In genomic region chr12:111665041-111665880, GRCm38 (mm10) we compare ENCODE assay signal across 12 mouse cellular contexts. TPM values are rescaled to one million over a fixed set of nuclear protein-coding genes. Genes with fewer than 3 reads are reported as not detected.
DNase-seq lines count a peak whose midpoint lies in the region; ATAC-seq and TF ChIP-seq lines count a peak whose summit lies in the region.
"Had no signal": no experiment of that assay in that cellular context is flagged by ENCODE, and none has a peak within 500 bp of the region (broad histone marks: within the 10 kb centered on the region; RNA-seq: fewer than 3 reads in every experiment).

No protein-coding gene starts in this region.

- no peak for ATAC-seq in limb, embryonic 12.5 days (ENCODE audit: insufficient number of reproducible peaks, insufficient read depth, low FRiP score, low TSS enrichment, low read depth)
- no peak for ATAC-seq in embryonic facial prominence, embryonic 15.5 days (ENCODE audit: insufficient number of reproducible peaks, low FRiP score, low TSS enrichment, low read depth)
- no peak for ATAC-seq in intestine, embryonic 15.5 days
- ATAC-seq in liver, postnatal 0 days: no peak

- H3K36me3 ChIP-seq in limb, embryonic 12.5 days: peaks cover 13% of the 10 kb centered on the region
- H3K36me3 ChIP-seq in limb, embryonic 10.5 days: peaks cover 25% of the 10 kb centered on the region
- no peaks in the 10 kb centered on the region for H3K36me3 ChIP-seq in ES-Bruce4 (ENCODE audit: control insufficient read depth, insufficient read depth, low read length, poor library complexity, severe bottlenecking)
- H3K36me3 ChIP-seq in embryonic facial prominence, embryonic 15.5 days: peaks cover 16% of the 10 kb centered on the region
- no peaks in the 10 kb centered on the region for H3K36me3 ChIP-seq in intestine, embryonic 15.5 days
- H3K36me3 ChIP-seq in liver, postnatal 0 days (replicated peaks; ENCODE audit: insufficient read depth, low read length): no peaks in the 10 kb centered on the region

- WGBS in limb, embryonic 12.5 days: 82% methylated on average over 13 of the region's 13 CpGs
- 84% methylated on average over 13 of the region's 13 CpGs for WGBS in limb, embryonic 10.5 days
- WGBS in embryonic facial prominence, embryonic 15.5 days: 74% methylated on average over 13 of the region's 13 CpGs
- 76% methylated on average over 13 of the region's 13 CpGs for WGBS in intestine, embryonic 15.5 days
- WGBS in liver, postnatal 0 days (ENCODE audit: insufficient replicate concordance): 81% methylated on average over 13 of the region's 13 CpGs

- no peaks in the 10 kb centered on the region for H3K9me3 ChIP-seq in limb, embryonic 12.5 days
- no peaks in the 10 kb centered on the region for H3K9me3 ChIP-seq in limb, embryonic 10.5 days (replicated peaks)
- H3K9me3 ChIP-seq in ES-Bruce4 (replicated peaks; ENCODE audit: control insufficient read depth, insufficient read depth, low read length, poor library complexity, severe bottlenecking): no peaks in the 10 kb centered on the region
- no peaks in the 10 kb centered on the region for H3K9me3 ChIP-seq in embryonic facial prominence, embryonic 15.5 days (replicated peaks)
- H3K9me3 ChIP-seq in intestine, embryonic 15.5 days: no peaks in the 10 kb centered on the region
- H3K9me3 ChIP-seq in liver, postnatal 0 days (ENCODE audit: low read length): no peaks in the 10 kb centered on the region
- H3K9me3 ChIP-seq: limb, embryonic 15.5 days; neural tube, embryonic 15.5 days had no signal

- H3K9ac ChIP-seq in limb, embryonic 12.5 days (replicated peaks): no peak overlapping the region
- H3K9ac ChIP-seq in ES-Bruce4 (ENCODE audit: low read depth, poor library complexity, severe bottlenecking): no peak overlapping the region
- no peak overlapping the region for H3K9ac ChIP-seq in embryonic facial prominence, embryonic 15.5 days
- H3K9ac ChIP-seq in intestine, embryonic 15.5 days: no peak overlapping the region
- H3K9ac ChIP-seq in liver, postnatal 0 days (replicated peaks): no peak overlapping the region
- H3K9ac ChIP-seq: limb, embryonic 15.5 days; neural tube, embryonic 15.5 days had no signal

- no peak for TF ChIP-seq CTCF in ES-Bruce4 (IDR thresholded peaks at IDR 0.05; ENCODE audit: low read depth, low read length)
- TF ChIP-seq CTCF in liver, postnatal 0 days (IDR thresholded peaks at IDR 0.05; ENCODE audit: low read depth): no peak

- H3K4me1 ChIP-seq in limb, embryonic 12.5 days (replicated peaks): peaks cover 27% of the 10 kb centered on the region
- H3K4me1 ChIP-seq in limb, embryonic 10.5 days: peaks cover 29% of the 10 kb centered on the region
- H3K4me1 ChIP-seq in ES-Bruce4 (ENCODE audit: control insufficient read depth, insufficient read depth, low read length): peaks cover 4% of the 10 kb centered on the region
- H3K4me1 ChIP-seq in embryonic facial prominence, embryonic 15.5 days: peaks cover 45% of the 10 kb centered on the region
- H3K4me1 ChIP-seq in intestine, embryonic 15.5 days (replicated peaks): peaks cover 34% of the 10 kb centered on the region
- H3K4me1 ChIP-seq in liver, postnatal 0 days (ENCODE audit: insufficient read depth): peaks cover 10% of the 10 kb centered on the region

- no peak for TF ChIP-seq POLR2A in ES-Bruce4 (IDR thresholded peaks at IDR 0.05; ENCODE audit: insufficient read depth, low read length)

- H3K27ac ChIP-seq in limb, embryonic 12.5 days: 0 out of 2 replicates have a peak overlapping the region, but pooled peaks have one; percentile 25
- no peak overlapping the region for H3K27ac ChIP-seq in limb, embryonic 10.5 days
- H3K27ac ChIP-seq in ES-Bruce4 (ENCODE audit: insufficient read depth, low read length): peak overlapping the region; percentile 18
- H3K27ac ChIP-seq in embryonic facial prominence, embryonic 15.5 days (replicated peaks): peak overlapping the region; percentile 13; the same call in 1 of the 2 replicates
- no peak overlapping the region for H3K27ac ChIP-seq in intestine, embryonic 15.5 days
- H3K27ac ChIP-seq in liver, postnatal 0 days (ENCODE audit: low read depth): no peak overlapping the region
- H3K27ac ChIP-seq: limb, embryonic 15.5 days; neural tube, embryonic 15.5 days had no signal

- no peak overlapping the region for H3K4me3 ChIP-seq in limb, embryonic 12.5 days (replicated peaks)
- H3K4me3 ChIP-seq in limb, embryonic 10.5 days: no peak overlapping the region
- H3K4me3 ChIP-seq in ES-Bruce4 (ENCODE audit: low read depth, low read length): no peak overlapping the region
- H3K4me3 ChIP-seq in embryonic facial prominence, embryonic 15.5 days (replicated peaks): no peak overlapping the region
- no peak overlapping the region for H3K4me3 ChIP-seq in intestine, embryonic 15.5 days (replicated peaks)
- no peak overlapping the region for H3K4me3 ChIP-seq in liver, postnatal 0 days (ENCODE audit: low read depth, low read length)
- H3K4me3 ChIP-seq: limb, embryonic 15.5 days; neural tube, embryonic 15.5 days had no signal

- H3K4me2 ChIP-seq in limb, embryonic 12.5 days: no peak overlapping the region
- H3K4me2 ChIP-seq in embryonic facial prominence, embryonic 15.5 days (replicated peaks): no peak overlapping the region
- H3K4me2 ChIP-seq in intestine, embryonic 15.5 days (replicated peaks): no peak overlapping the region
- H3K4me2 ChIP-seq in liver, postnatal 0 days (ENCODE audit: low read depth, low read length): no peak overlapping the region
- H3K4me2 ChIP-seq: limb, embryonic 15.5 days; neural tube, embryonic 15.5 days had no signal

- TF ChIP-seq EP300 in ES-Bruce4 (IDR thresholded peaks at IDR 0.05; ENCODE audit: insufficient read depth, low read depth, low read length): no peak
- no peak for TF ChIP-seq EP300 in liver, postnatal 0 days (IDR thresholded peaks at IDR 0.05; ENCODE audit: low read depth)

- peak; percentile 94 for DNase-seq in heart, adult 11 months
- no peak for DNase-seq in heart, adult 18-20 months
- no peak for DNase-seq in limb, embryonic 10.5 days (ENCODE audit: low spot score)
- DNase-seq in liver, postnatal 0 days: no peak
- DNase-seq: cerebellum, postnatal 10 days; gastrocnemius, postnatal 14 days had no signal

- peaks cover 15% of the 10 kb centered on the region for H3K27me3 ChIP-seq in limb, embryonic 12.5 days
- peaks cover 18% of the 10 kb centered on the region for H3K27me3 ChIP-seq in limb, embryonic 10.5 days (ENCODE audit: low read depth, poor library complexity, severe bottlenecking)
- no peaks in the 10 kb centered on the region for H3K27me3 ChIP-seq in ES-Bruce4 (ENCODE audit: control insufficient read depth, insufficient read depth, low read length, poor library complexity, severe bottlenecking)
- peaks cover 6% of the 10 kb centered on the region; the same call in 1 of the 2 replicates for H3K27me3 ChIP-seq in embryonic facial prominence, embryonic 15.5 days
- H3K27me3 ChIP-seq in intestine, embryonic 15.5 days (replicated peaks): no peaks in the 10 kb centered on the region
- peaks cover 4% of the 10 kb centered on the region for H3K27me3 ChIP-seq in liver, postnatal 0 days (ENCODE audit: insufficient read depth, low read length)
- H3K27me3 ChIP-seq: neural tube, embryonic 15.5 days had no signal

RNA-seq across cellular contexts. Expression of gene Ckb, which starts 6.9 kb away (rescaled TPM):
- 10 to 100 TPM; 67.8 to 74.5 TPM for total RNA-seq in heart, adult 18-20 months (2021)
- polyA plus RNA-seq in limb, embryonic 12.5 days (2016; fragmentation: Nextera tagmentation; extraction: Ambion mirVana): 102 and 112 TPM in 2 replicates
- polyA plus RNA-seq in limb, embryonic 10.5 days (2016; fragmentation: Nextera tagmentation; extraction: Ambion mirVana): 46.5 and 55.9 TPM in 2 replicates
- polyA plus RNA-seq in ES-Bruce4 (2011; ENCODE audit: insufficient read depth, insufficient read length, low read depth, missing spikeins): 140 and 147 TPM in 2 replicates
- 247 and 255 TPM in 2 replicates for polyA plus RNA-seq in embryonic facial prominence, embryonic 15.5 days (2015; fragmentation: Nextera tagmentation; extraction: Ambion mirVana)
- polyA plus RNA-seq in intestine, embryonic 15.5 days (2015; fragmentation: Nextera tagmentation; extraction: Ambion mirVana): 765 and 774 TPM in 2 replicates
- 28.1 and 32.7 TPM in 2 replicates for polyA plus RNA-seq in liver, postnatal 0 days (2015; fragmentation: Nextera tagmentation; extraction: Ambion mirVana)

RNA-seq across cellular contexts. Expression of gene Trmt61a, which starts 12.6 kb away (rescaled TPM):
- total RNA-seq in heart, adult 18-20 months (2021): 1 to 10 TPM; 5.8 to 6.5 TPM
- polyA plus RNA-seq in limb, embryonic 12.5 days (2016; fragmentation: Nextera tagmentation; extraction: Ambion mirVana): 10.4 and 11.4 TPM in 2 replicates
- 18.2 and 21.0 TPM in 2 replicates for polyA plus RNA-seq in limb, embryonic 10.5 days (2016; fragmentation: Nextera tagmentation; extraction: Ambion mirVana)
- polyA plus RNA-seq in ES-Bruce4 (2011; ENCODE audit: insufficient read depth, insufficient read length, low read depth, missing spikeins): 13.0 and 14.8 TPM in 2 replicates
- polyA plus RNA-seq in embryonic facial prominence, embryonic 15.5 days (2015; fragmentation: Nextera tagmentation; extraction: Ambion mirVana): 13.3 and 15.4 TPM in 2 replicates
- polyA plus RNA-seq in intestine, embryonic 15.5 days (2015; fragmentation: Nextera tagmentation; extraction: Ambion mirVana): 12.6 and 16.4 TPM in 2 replicates
- 4.3 and 5.7 TPM in 2 replicates for polyA plus RNA-seq in liver, postnatal 0 days (2015; fragmentation: Nextera tagmentation; extraction: Ambion mirVana)

RNA-seq across cellular contexts. Expression of gene Bag5, which starts 47.8 kb away (rescaled TPM):
- total RNA-seq in heart, adult 18-20 months (2021): 10 to 100 TPM; 19.7 to 26.3 TPM
- 60.5 and 60.9 TPM in 2 replicates for polyA plus RNA-seq in limb, embryonic 12.5 days (2016; fragmentation: Nextera tagmentation; extraction: Ambion mirVana)
- polyA plus RNA-seq in limb, embryonic 10.5 days (2016; fragmentation: Nextera tagmentation; extraction: Ambion mirVana): 52.6 and 52.9 TPM in 2 replicates
- 13.4 and 14.6 TPM in 2 replicates for polyA plus RNA-seq in ES-Bruce4 (2011; ENCODE audit: insufficient read depth, insufficient read length, low read depth, missing spikeins)
- 65.5 and 66.6 TPM in 2 replicates for polyA plus RNA-seq in embryonic facial prominence, embryonic 15.5 days (2015; fragmentation: Nextera tagmentation; extraction: Ambion mirVana)
- 46.7 and 48.7 TPM in 2 replicates for polyA plus RNA-seq in intestine, embryonic 15.5 days (2015; fragmentation: Nextera tagmentation; extraction: Ambion mirVana)
- polyA plus RNA-seq in liver, postnatal 0 days (2015; fragmentation: Nextera tagmentation; extraction: Ambion mirVana): 16.7 TPM in 2 replicates

RNA-seq across cellular contexts. Expression of gene Apopt1, which starts 47.8 kb away (rescaled TPM):
- 10 to 100 TPM; 33.9 to 36.8 TPM for total RNA-seq in heart, adult 18-20 months (2021)
- polyA plus RNA-seq in limb, embryonic 12.5 days (2016; fragmentation: Nextera tagmentation; extraction: Ambion mirVana): 59.3 and 63.8 TPM in 2 replicates
- polyA plus RNA-seq in limb, embryonic 10.5 days (2016; fragmentation: Nextera tagmentation; extraction: Ambion mirVana): 57.4 and 64.8 TPM in 2 replicates
- polyA plus RNA-seq in ES-Bruce4 (2011; ENCODE audit: insufficient read depth, insufficient read length, low read depth, missing spikeins): 49.1 and 49.4 TPM in 2 replicates
- polyA plus RNA-seq in embryonic facial prominence, embryonic 15.5 days (2015; fragmentation: Nextera tagmentation; extraction: Ambion mirVana): 52.6 and 55.7 TPM in 2 replicates
- polyA plus RNA-seq in intestine, embryonic 15.5 days (2015; fragmentation: Nextera tagmentation; extraction: Ambion mirVana): 50.1 and 51.8 TPM in 2 replicates
- polyA plus RNA-seq in liver, postnatal 0 days (2015; fragmentation: Nextera tagmentation; extraction: Ambion mirVana): 21.5 and 22.1 TPM in 2 replicates

Comparison
In these comparisons a context has a peak if more than half of its experiments do, and no peak if none do; other contexts are left out.
1. H3K27ac ChIP-seq: peak in limb, embryonic 12.5 days (single experiment), ES-Bruce4 (single experiment) and embryonic facial prominence, embryonic 15.5 days (single experiment); none in limb, embryonic 10.5 days (single experiment), intestine, embryonic 15.5 days (single experiment) and liver, postnatal 0 days (single experiment).